Mouse (Mus musculus): ENCODE results near the gene Gm16181. TPM values are rescaled to one million over a fixed set of nuclear protein-coding genes. Genes with fewer than 3 reads are reported as not detected.

The Gm16181 gene
- total RNA-seq, 2 experiments from 2014 or later = not detected

DNA sequence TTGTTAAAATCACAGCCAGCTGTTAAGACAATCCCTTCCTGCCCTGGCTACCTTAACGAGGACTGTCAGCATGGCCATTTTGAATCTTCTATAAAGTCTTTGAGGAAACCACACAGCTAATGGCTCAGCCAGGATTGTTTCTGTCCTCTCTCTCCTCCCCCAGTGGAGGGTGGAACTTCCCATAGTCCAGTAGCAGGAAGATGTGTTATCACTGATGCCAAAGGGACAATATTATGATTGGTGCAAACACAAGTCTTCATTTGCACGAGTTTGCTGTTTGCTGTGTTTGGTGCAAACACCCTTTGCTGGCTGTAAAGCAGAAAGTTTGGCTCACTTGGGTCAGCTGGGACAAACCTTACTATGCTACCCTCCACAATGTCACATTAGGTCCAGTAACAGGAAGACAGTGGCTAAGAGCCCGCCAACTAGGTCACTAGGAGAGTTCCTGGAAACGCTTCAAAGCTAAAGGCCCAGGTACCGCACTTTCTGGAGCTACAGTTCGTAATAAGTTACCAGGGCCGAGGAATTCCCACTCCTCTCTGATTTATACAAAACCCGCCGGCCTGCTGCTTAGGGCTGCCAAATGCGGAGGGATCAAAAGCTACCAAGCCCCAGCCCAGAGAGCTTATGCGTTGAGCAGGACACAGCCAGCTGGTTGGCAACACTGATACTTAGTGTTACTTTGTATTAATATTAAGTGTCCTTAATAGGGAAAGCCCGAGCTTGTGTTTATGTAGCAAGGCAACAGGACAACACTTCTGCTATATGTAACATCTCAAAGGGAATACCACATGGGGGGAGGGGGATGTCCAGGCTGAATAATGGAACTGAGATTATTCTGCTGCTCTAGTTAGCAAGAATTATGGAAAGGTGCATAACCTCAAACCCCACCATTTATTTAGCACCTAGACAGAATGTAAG lies 20.0 kb downstream of the Gm16181 start:
- TF ChIP-seq CTCF (conservative IDR thresholded peaks at IDR 0.05) = no peak
- Histone ChIP-seq H3K27ac (peak overlapping the region; percentile 100), H3K4me3 (peak overlapping the region; percentile 95)
- DNase-seq (ENCODE audit: low spot score in 2 of 2) = no peak

DNA sequence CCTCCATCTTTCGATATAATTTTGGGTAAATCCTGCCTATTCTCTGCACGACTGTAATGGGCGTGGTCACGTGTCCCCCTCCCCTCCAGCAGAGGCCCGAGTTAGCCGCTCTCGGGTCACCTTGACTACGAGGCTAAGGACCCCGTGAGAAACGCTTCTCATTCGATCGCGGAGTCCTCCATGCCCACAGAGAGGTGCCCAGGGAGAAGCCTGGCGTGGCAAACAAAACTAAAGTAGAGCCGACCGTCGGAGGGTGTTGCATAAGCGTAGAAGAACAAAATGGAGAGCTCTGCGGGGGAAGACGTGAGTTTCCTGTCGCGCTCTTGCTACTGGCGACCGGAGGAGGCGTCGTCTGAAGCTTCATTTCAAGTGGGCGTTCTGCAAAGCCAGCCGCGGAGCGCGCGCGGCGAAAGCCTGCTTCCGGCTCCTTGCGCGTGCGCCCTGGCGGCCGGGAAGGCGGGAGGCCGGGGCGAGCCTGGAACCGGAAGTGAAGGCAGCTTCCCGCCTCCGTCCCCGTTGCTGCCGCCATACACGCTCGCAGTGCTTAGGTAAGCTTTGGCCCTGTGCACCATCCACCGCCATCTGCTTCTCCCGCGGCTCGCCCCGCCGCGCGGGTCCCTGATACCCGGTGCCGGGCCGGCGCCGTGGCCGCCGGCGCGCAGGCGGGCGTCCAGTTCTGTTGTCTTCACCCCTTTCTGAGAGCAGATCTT lies 20.8 kb downstream of the Gm16181 start, which contains the start of gene Ddx39b:
TSS of gene Ddx39b (plus strand) at position 442 of the 710 bp plus-strand sequence.
- Histone ChIP-seq H3K4me3 (peak within 1 kb of the TSS; percentile 95), H3K27ac (peak within 1 kb of the TSS; percentile 100)
- DNase-seq (ENCODE audit: low spot score in 2 of 2) = peak; percentile 95
- TF ChIP-seq CTCF (conservative IDR thresholded peaks at IDR 0.05) = peak; percentile 46

- peak; percentile 61 to 68 for DNase-seq (ENCODE audit: low spot score in 2 of 2)
- H3K4me3 ChIP-seq = peak overlapping the region; percentile 95
- TF ChIP-seq CTCF (conservative IDR thresholded peaks at IDR 0.05) = 0 out of 2 replicates have a peak, but pooled peaks have one; percentile 25
Observed at GRCm38 (mm10) chr17:35242015-35242941, 21.6 kb downstream of the Gm16181 start.

DNA sequence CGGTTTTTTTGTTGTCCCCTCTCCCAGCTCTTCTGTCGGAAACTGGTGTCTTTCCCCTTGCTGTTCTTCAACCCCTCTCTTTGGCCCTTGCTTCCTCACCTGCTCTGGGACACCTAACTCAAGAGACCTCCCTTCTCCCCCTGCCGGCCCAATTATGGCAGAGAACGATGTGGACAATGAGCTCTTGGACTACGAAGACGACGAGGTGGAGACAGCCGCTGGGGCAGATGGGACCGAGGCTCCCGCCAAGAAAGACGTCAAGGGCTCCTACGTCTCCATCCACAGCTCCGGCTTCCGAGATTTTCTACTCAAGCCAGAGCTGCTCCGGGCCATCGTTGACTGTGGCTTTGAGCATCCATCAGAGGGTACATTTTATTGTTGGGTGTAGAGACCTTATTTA lies 22.5 kb downstream of the Gm16181 start:
- DNase-seq (ENCODE audit: low spot score in 2 of 2) = peak in 1 of 2 experiments; percentile 54
- H3K27ac ChIP-seq = peak overlapping the region; percentile 100
- 0 out of 2 replicates have a peak, but pooled peaks have one; percentile 2 for TF ChIP-seq CTCF (conservative IDR thresholded peaks at IDR 0.05)

More at GRCm38 (mm10) chr17:35242015-35242941, 21.6 kb downstream of the Gm16181 start:
- H3K27ac ChIP-seq = peak overlapping the region; percentile 100

DNA sequence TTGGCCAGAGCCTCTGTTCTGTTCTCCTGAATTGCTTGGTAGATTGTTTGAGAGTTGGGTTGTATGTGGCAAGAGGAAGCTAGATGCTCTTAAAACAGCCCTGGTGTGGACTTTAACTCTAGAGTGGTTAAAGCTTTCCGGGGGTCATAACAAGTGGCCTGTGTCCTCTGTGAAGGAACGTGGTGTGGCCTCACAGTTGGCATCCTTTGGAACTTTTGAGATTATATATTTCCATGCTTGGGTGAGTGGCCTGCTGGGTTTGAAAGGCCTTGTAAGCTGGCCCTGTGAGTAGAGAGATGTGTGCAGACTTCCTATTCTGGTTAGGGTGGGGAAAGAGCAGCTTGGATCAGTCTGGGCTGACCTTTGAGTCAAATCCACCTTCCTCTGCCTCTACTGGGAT lies 24.4 kb downstream of the Gm16181 start:
- no peak for DNase-seq (ENCODE audit: low spot score in 2 of 2)
- Histone ChIP-seq H3K4me3 (no peak overlapping the region), H3K27ac (no peak overlapping the region)
- no peak for TF ChIP-seq CTCF (conservative IDR thresholded peaks at IDR 0.05)

More for the DNA sequence above, 22.5 kb downstream of the Gm16181 start:
- H3K4me3 ChIP-seq = peak overlapping the region; percentile 95

DNA sequence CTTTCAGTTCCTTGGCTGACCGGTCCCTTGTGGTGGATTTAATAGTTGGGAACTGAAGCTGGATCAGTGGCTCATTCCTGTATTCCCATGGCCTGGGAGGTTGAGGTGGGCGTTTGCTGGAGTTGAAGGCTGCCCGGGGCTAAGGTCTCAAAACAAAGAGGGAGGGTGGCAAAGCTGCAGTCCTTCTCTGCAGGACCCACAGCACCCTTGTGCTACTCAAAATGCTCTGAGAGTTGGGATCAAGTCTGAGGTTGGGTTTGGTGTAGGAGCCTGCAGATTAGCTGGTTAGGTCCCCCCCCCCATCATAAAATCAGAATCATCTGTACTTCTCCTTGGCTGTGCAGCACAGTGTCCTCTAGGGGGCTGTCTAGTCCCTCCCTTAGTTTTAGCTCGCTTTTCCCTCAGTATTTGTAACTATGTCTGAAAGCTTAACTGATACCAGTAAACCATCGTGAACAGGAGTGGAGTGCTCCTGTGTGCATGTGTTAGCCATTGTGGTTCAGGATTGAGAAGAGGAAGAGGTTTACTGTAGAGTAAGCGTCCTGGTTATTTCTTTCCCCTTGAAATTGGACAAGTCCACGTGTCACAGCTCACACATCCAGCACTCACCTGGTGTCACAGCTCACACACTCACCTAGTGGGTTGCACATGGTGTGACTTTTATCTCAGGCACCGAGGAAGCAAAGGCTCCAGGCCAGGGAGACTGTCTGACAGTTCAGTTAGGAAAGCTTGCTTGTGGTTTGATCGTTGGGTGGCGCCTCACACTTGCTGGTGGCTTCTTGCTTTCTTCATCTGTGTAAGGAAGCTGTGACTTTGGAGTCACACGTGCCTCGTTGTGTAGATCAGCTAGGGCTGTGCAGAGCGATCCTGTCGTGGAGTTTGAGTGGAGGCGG lies 25.3 kb downstream of the Gm16181 start:
- H3K27ac ChIP-seq = no peak overlapping the region
- DNase-seq (ENCODE audit: low spot score in 2 of 2) = no peak
- TF ChIP-seq CTCF (conservative IDR thresholded peaks at IDR 0.05) = peak; percentile 78
- no peak overlapping the region for H3K4me3 ChIP-seq

GRCm38 (mm10) chr17:35247144-35247543 lies 26.5 kb downstream of the Gm16181 start:
- no peak for TF ChIP-seq CTCF (conservative IDR thresholded peaks at IDR 0.05)
- no peak overlapping the region for H3K27ac ChIP-seq
- DNase-seq (ENCODE audit: low spot score in 2 of 2) = no peak
- H3K4me3 ChIP-seq = no peak overlapping the region

DNA sequence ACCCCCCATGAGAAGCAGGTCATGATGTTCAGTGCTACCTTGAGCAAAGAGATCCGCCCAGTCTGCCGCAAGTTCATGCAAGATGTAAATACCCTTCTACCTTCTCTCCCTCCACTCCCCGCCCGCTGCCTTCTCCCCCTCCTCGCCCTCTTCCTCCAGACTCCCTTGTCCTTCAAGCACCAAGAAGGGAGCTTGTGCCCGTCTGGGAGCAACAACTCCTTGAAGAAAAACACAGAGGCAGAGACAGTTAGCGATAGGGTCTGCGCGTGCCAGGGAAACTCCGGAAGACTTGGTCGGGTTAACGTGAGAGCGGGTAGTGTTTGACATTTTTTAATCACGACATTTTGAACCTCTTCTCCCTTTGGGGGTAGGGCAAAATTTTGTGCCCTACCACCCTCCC lies 28.4 kb downstream of the Gm16181 start:
- no peak for TF ChIP-seq CTCF (conservative IDR thresholded peaks at IDR 0.05)
- DNase-seq (ENCODE audit: low spot score in 2 of 2) = no peak
- Histone ChIP-seq H3K4me3 (no peak overlapping the region), H3K27ac (no peak overlapping the region)

- H3K27ac ChIP-seq = no peak overlapping the region
- TF ChIP-seq CTCF (conservative IDR thresholded peaks at IDR 0.05) = no peak
- no peak overlapping the region for H3K4me3 ChIP-seq
- DNase-seq (ENCODE audit: low spot score in 2 of 2) = no peak
Observed at GRCm38 (mm10) chr17:35249451-35250197, 29.0 kb downstream of the Gm16181 start.

DNA sequence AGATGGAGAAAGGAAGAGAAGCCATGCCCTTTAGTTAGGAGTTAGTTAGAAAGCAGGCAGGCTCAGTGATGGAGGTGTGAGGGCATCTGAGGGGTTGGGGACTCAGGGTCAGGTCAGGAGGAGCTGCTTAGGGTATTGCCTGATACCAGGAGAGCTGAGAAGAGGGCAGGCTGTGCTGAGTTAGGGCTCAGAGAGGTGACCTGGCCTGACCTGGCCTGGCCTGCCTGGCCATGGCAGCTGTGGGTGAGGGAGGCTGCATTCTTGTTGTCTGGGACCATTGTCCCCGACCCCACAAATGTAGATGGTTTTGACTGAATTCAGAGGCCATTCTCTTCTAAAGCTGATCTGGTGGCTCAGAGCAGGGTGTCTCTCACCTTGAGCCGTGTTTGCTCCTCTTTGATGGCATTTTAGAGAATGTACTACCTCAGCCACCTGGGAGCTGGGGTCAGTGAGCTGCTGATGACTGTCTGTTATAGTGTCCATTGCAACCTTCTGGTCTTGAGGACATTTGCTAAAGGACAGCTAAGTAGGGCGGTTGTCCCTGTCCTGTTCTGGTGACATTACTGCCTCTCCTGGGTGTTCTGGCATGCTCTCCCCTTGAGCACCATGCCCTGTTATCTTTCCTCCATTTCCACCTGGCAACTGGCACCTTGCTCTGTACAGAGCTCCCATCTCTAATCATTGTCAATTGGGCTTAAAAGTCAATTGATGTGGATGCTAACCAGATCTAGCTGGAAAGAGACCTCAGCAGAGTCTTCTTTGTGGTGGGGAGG lies 29.9 kb downstream of the Gm16181 start:
- no peak overlapping the region for H3K27ac ChIP-seq
- no peak for TF ChIP-seq CTCF (conservative IDR thresholded peaks at IDR 0.05)
- no peak overlapping the region for H3K4me3 ChIP-seq
- DNase-seq (ENCODE audit: low spot score in 2 of 2) = no peak

Data from layer of hippocampus, adult 2 months (tissue).